Mouse (Mus musculus): Measurements from ENCODE around the gene Olfr267. TPM values are rescaled to one million over a fixed set of nuclear protein-coding genes. Genes with fewer than 3 reads are reported as not detected.

The Olfr267 gene
- not detected in 2 replicates for polyA plus RNA-seq (2015; fragmentation: Nextera tagmentation; extraction: Ambion mirVana)

DNA sequence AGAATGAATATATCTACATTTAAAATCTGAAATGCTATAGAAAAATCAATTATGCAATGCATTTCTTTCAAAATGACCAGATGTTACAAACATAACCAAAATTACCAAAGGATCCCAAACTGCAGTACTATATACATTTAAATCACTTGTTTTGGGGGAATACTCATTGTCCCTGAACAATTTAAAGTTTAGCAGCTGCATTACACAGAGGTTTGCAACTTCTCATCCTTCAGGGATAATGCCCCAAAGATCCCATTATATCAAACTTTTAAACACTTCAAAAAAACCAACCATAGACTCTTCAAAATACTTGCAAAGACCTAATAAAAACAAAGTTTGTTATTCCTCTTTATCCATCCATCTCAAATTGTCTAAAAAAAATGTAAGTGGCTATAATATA, at the start of gene Olfr267:
TSS of gene Olfr267 (minus strand) at position 101 of the 400 bp plus-strand sequence.
- no peak within 1 kb of the TSS for H3K4me3 ChIP-seq
- no peaks in the 10 kb centered on the region for H3K36me3 ChIP-seq
- no peak within 1 kb of the TSS for H3K27ac ChIP-seq
- H3K4me2 ChIP-seq (replicated peaks) = no peak within 1 kb of the TSS
- no peaks in the 10 kb centered on the region for H3K27me3 ChIP-seq
- H3K9me3 ChIP-seq = no peaks in the 10 kb centered on the region
- ATAC-seq (ENCODE audit: low FRiP score, low read depth) = no peak
- no peak within 1 kb of the TSS for H3K9ac ChIP-seq
- H3K4me1 ChIP-seq = no peaks in the 10 kb centered on the region

DNA sequence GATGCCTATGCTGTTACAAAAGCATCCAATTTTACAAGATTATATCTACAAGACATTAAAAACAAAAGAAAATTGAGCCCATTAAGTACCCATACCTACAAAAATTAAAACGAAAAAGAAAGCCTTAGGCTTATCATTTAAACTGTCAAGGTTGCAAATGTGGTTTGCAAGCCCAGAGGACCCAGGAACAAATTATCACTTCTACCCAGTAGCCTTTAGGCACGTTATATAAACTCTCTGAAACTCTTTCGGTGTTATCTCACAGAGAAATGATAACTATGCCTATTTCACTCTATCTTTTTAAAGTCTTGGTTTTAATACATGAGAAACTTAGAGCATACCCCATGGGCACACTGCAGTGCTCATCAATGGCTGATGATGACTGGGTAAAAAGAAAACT, 45.4 kb upstream of the Olfr267 start:
- Histone ChIP-seq H3K27me3 (no peaks in the 10 kb centered on the region), H3K4me1 (no peaks in the 10 kb centered on the region), H3K4me3 (no peak overlapping the region), H3K27ac (no peak overlapping the region), H3K4me2 (replicated peaks) (no peak overlapping the region), H3K9ac (no peak overlapping the region), H3K36me3 (peaks cover 37% of the 10 kb centered on the region), H3K9me3 (no peaks in the 10 kb centered on the region)
- WGBS = 84% methylated on average over 3 of the region's 3 CpGs
- no peak for ATAC-seq (ENCODE audit: low FRiP score, low read depth)

DNA sequence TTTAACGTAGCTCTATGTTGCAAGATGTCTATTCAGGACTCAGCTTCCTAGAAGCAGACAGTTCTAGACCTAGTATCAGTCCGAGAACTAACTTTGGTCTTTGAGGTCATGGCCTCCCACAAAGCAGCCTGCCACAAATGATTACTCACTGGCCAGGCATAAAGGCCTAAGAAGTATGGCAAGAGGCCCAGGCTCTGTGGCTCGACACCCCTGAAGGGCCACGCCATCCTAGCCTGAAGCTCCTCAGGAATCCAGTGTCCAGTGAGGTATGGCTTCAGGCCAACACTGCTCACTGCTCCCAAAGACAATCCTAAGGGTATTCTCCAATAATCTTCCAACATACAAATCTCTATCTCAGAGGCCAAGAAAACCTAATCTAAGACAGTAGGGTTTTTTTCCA, 38.4 kb upstream of the Olfr267 start:
- no peak overlapping the region for H3K27ac ChIP-seq
- no peak overlapping the region for H3K9ac ChIP-seq
- no peaks in the 10 kb centered on the region for H3K27me3 ChIP-seq
- H3K9me3 ChIP-seq = no peaks in the 10 kb centered on the region
- H3K4me2 ChIP-seq (replicated peaks) = no peak overlapping the region
- H3K4me1 ChIP-seq = no peaks in the 10 kb centered on the region
- H3K4me3 ChIP-seq = no peak overlapping the region
- WGBS = 87% methylated on average over 4 of the region's 4 CpGs
- peaks cover 56% of the 10 kb centered on the region for H3K36me3 ChIP-seq
- ATAC-seq (ENCODE audit: low FRiP score, low read depth) = no peak

DNA sequence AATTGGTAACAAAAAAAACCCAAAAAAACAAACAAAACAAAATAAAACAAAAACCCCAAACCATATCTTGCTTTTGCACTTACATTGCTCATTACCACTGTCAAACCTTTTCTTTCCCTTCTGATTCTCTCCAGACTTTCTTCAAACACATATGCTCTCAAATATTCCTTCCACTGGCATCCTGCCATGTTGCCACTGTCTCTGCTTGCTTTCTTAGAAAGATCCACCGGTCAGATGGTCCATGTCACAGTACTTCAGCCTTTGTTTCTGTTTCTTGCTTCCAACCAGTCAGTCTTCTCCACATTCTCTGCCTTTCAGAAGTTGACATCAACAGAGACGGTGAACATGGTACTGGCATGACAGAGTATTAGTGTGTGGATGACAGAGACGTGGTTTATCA, 857 bp downstream of the Olfr267 start:
- H3K4me1 ChIP-seq = no peaks in the 10 kb centered on the region
- H3K4me2 ChIP-seq (replicated peaks) = no peak overlapping the region
- H3K27ac ChIP-seq = no peak overlapping the region
- no peaks in the 10 kb centered on the region for H3K27me3 ChIP-seq
- no peak overlapping the region for H3K9ac ChIP-seq
- no peak for ATAC-seq (ENCODE audit: low FRiP score, low read depth)
- no peaks in the 10 kb centered on the region for H3K36me3 ChIP-seq
- H3K4me3 ChIP-seq = no peak overlapping the region
- no peaks in the 10 kb centered on the region for H3K9me3 ChIP-seq
- 84% methylated on average over 3 of the region's 3 CpGs for WGBS

DNA sequence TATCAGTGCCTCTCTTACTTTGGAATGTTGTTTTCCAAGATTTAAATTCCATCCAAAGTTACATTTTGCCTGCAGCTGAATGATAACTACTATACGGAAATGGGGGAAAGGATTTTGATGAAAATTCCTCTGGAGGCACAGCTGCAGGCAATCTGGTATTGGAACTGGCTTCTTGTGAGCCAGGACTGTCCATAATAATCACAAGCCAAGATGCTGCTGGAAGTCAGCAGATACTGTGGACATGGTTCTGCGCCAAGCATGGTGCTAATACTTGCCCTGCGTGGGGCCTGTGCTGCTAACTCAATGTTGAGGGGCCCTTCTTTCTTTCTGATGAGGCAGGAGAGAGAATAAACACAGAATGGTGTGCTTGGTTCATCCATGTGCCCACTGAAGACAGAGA, 24.1 kb downstream of the Olfr267 start:
- 74% methylated on average over 3 of the region's 3 CpGs for WGBS
- no peak overlapping the region for H3K27ac ChIP-seq

DNA sequence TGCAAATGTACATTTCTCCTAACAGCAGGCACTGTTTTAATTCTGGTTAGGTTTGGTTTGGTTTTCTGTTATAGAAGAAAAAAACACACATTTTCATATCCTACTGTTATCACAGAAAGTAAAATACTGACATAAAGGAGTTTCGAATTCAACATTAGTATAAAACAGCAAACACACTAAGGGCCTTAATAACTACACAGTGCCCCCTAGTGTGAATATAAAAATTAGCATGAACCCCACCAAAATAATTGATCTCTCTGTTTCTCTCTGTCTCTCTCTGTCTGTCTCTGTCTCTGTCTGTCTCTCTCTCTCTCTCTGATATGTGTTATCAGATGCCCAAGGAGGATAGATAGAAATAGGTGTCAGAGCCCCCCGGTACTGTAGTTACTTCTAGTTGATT, 38.0 kb downstream of the Olfr267 start:
- Histone ChIP-seq H3K4me3 (no peak overlapping the region), H3K9me3 (no peaks in the 10 kb centered on the region), H3K36me3 (no peaks in the 10 kb centered on the region), H3K4me1 (peaks cover 15% of the 10 kb centered on the region; the same call in 1 of the 2 replicates), H3K9ac (no peak overlapping the region), H3K4me2 (replicated peaks) (peak overlapping the region; percentile 48), H3K27ac (no peak overlapping the region), H3K27me3 (no peaks in the 10 kb centered on the region)
- 47% methylated on average over 2 of the region's 2 CpGs for WGBS
- ATAC-seq (ENCODE audit: low FRiP score, low read depth) = peak; percentile 36; the same call in 1 of the 2 replicates

More for the DNA sequence above, 24.1 kb downstream of the Olfr267 start:
- H3K36me3 ChIP-seq = no peaks in the 10 kb centered on the region
- 0 out of 2 replicates have a peak, but pooled peaks cover 5% of the 10 kb centered on the region for H3K4me1 ChIP-seq
- H3K4me2 ChIP-seq (replicated peaks) = no peak overlapping the region
- H3K4me3 ChIP-seq = no peak overlapping the region
- no peak overlapping the region for H3K9ac ChIP-seq
- no peaks in the 10 kb centered on the region for H3K27me3 ChIP-seq
- no peaks in the 10 kb centered on the region for H3K9me3 ChIP-seq
- ATAC-seq (ENCODE audit: low FRiP score, low read depth) = no peak

DNA sequence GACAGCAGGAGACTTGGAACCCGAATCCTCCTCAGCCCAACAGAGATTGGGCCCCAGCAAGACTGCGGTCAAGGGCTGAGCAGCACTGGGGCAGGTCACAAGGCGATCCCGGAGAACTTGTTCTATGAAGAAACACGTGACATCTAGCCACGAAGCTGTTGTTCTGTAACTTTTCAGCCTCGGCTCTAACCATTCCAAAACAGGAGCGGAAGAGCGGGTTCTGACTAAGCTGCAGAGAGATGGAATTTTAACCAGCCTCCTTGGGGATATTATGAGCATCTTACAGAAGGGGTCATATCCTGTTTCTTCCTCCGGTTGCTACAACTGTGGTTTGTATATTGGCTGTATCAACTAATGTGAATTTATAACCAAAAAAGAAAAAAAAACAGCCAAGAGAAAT, 38.4 kb downstream of the Olfr267 start:
- WGBS = 27% methylated on average over 10 of the region's 10 CpGs
- peak; percentile 69 for ATAC-seq (ENCODE audit: low FRiP score, low read depth)
- H3K4me1 ChIP-seq = peaks cover 15% of the 10 kb centered on the region; the same call in 1 of the 2 replicates
- peak overlapping the region; percentile 48 for H3K4me2 ChIP-seq (replicated peaks)
- peak overlapping the region; percentile 77; the same call in 1 of the 2 replicates for H3K27ac ChIP-seq
- H3K4me3 ChIP-seq = no peak overlapping the region
- H3K27me3 ChIP-seq = no peaks in the 10 kb centered on the region
- no peaks in the 10 kb centered on the region for H3K36me3 ChIP-seq
- 0 out of 2 replicates have a peak overlapping the region, but pooled peaks have one; percentile 45 for H3K9ac ChIP-seq
- no peaks in the 10 kb centered on the region for H3K9me3 ChIP-seq

DNA sequence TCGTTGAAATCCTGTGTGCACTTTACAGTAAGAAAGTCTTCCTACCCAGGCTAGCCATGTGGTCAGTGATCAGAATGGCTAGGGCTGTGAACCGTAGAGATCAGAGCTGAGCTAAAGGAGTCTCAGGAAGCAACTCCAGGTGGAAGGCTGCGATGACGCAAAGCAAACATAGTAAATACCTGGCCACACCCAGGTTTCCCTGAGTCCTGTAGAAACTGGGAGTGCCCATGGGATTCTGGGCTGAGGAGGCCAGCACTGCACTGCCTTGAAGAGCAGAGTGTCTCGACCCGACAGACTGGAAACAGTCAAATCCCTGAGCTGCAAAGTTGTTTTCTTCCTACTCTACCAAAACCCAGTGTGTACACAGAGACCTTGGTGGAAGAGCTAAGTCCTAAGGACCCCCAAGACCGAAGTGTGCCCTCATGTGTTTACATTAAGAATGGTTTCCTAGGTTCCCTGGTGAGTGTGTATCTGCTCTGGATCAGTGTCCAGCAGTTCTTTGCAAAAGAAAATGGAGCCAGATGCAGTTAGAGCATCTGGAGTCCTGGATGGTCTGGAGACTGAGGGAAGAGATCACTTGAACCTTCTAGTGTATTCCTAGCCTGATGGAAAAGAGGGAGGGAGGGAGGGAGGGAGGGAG, 41.8 kb downstream of the Olfr267 start:
- ATAC-seq (ENCODE audit: low FRiP score, low read depth) = no peak
- H3K27ac ChIP-seq = no peak overlapping the region
- 82% methylated on average over 7 of the region's 7 CpGs for WGBS

DNA sequence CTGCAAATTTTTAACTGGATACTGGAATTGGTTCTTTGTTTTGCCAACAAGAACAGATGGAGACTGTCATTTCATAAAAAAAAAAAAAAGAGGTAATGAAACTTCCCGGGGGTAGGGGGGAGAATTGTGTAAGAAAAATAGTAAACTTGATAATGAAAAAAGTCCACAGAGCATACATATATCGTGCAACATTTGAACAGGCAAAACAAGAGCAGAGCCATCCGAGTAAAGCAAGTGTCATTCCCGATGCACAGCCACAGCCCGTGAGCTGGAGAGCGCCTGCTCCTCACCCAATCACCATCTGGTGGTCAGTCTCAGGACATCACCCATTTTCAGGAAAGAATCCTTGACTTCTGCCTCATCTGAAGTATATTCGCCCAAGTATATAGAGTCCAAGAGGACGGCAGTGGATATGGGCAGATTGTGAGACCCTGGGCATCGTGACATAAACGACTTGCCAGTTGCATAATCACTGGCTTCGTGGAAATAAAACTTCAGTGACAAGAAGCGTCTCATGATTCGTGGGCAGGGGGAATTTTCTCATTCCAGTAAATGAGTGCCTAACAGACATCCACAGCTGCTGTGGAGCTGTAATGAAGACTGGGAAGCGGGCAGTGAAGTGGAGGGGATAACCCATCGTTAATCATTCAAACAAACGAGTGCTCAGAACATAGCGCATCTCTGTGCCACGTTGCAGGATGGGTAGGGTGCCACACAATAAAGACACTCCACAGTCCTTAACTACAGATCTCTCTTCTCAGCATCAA, 50.5 kb downstream of the Olfr267 start:
- ATAC-seq (ENCODE audit: low FRiP score, low read depth) = no peak
- 67% methylated on average over 18 of the region's 18 CpGs for WGBS
- Histone ChIP-seq H3K27ac (no peak overlapping the region), H3K9me3 (no peaks in the 10 kb centered on the region), H3K36me3 (no peaks in the 10 kb centered on the region), H3K4me3 (no peak overlapping the region), H3K9ac (no peak overlapping the region), H3K4me2 (replicated peaks) (no peak overlapping the region), H3K27me3 (no peaks in the 10 kb centered on the region), H3K4me1 (peaks cover 3% of the 10 kb centered on the region; the same call in 1 of the 2 replicates)

More for the DNA sequence above, 41.8 kb downstream of the Olfr267 start:
- Histone ChIP-seq H3K4me2 (replicated peaks) (no peak overlapping the region), H3K36me3 (no peaks in the 10 kb centered on the region), H3K4me1 (peaks cover 15% of the 10 kb centered on the region; the same call in 1 of the 2 replicates), H3K4me3 (no peak overlapping the region), H3K9me3 (no peaks in the 10 kb centered on the region), H3K9ac (no peak overlapping the region), H3K27me3 (no peaks in the 10 kb centered on the region)

Other genes with a start within 250 kb of the Olfr267 start
- 231 and 236 TPM in 2 replicates for gene Lpar1, start 233.8 kb downstream of the Olfr267 start, polyA plus RNA-seq (2015; fragmentation: Nextera tagmentation; extraction: Ambion mirVana)
- gene Ecpas, start 125.0 kb upstream of the Olfr267 start, polyA plus RNA-seq (2015; fragmentation: Nextera tagmentation; extraction: Ambion mirVana) = 31.6 and 33.9 TPM in 2 replicates
- gene Zkscan16, start 155.9 kb upstream of the Olfr267 start, polyA plus RNA-seq (2015; fragmentation: Nextera tagmentation; extraction: Ambion mirVana) = 1.1 and 1.2 TPM in 2 replicates
- gene Ptgr1, start 199.4 kb upstream of the Olfr267 start, polyA plus RNA-seq (2015; fragmentation: Nextera tagmentation; extraction: Ambion mirVana) = 23.8 and 25.5 TPM in 2 replicates
- 15.7 and 16.6 TPM in 2 replicates for gene Dnajc25, start 207.3 kb upstream of the Olfr267 start, polyA plus RNA-seq (2015; fragmentation: Nextera tagmentation; extraction: Ambion mirVana)
- gene Gm20503, start 215.5 kb upstream of the Olfr267 start, polyA plus RNA-seq (2015; fragmentation: Nextera tagmentation; extraction: Ambion mirVana) = 19.3 and 20.3 TPM in 2 replicates
- 193 and 195 TPM in 2 replicates for gene Gng10, start 247.4 kb upstream of the Olfr267 start, polyA plus RNA-seq (2015; fragmentation: Nextera tagmentation; extraction: Ambion mirVana)